Comparison of ENCODE assay signal across 20 mouse cellular contexts in the genomic region with DNA sequence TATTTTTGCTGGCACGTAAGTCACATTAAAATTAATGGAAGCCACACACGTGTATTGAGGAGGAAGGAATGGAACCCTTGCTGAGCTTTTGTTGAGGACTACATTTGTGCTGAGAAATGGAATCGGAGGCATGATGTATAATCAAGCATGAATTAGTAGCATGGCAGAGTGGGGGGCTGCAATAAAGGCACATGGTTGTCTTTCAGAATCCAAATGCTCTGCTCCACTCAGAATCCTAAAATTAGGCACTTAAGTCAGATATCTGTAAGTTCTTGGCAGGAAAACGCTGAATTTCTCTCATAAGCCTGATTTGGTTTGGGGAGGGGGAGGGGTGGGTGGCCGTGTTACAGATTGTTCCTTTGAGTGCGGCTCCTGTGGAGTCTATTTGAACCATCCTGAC.
A peak's percentile ranks its signal among the peaks of the same experiment; 100 is the strongest.
DNase-seq lines count a peak whose midpoint lies in the region; ATAC-seq lines count a peak whose summit lies in the region.
"Had no signal": no experiment of that assay in that cellular context is flagged by ENCODE, and none has a peak within 500 bp of the region (broad histone marks: within the 10 kb centered on the region; RNA-seq: fewer than 3 reads in every experiment).

No protein-coding gene starts in this region.

- H3K9me3 ChIP-seq in midbrain, embryonic 14.5 days (ENCODE audit: control insufficient read depth, low read length): no peaks in the 10 kb centered on the region
- no peaks in the 10 kb centered on the region for H3K9me3 ChIP-seq in midbrain, embryonic 13.5 days
- H3K9me3 ChIP-seq in forebrain, embryonic 15.5 days: no peaks in the 10 kb centered on the region
- H3K9me3 ChIP-seq: G1E; hindbrain, embryonic 15.5 days; limb, embryonic 10.5 days; liver, embryonic 15.5 days had no signal

- 16% methylated on average over 6 of the region's 6 CpGs for WGBS in midbrain, embryonic 14.5 days
- 12% methylated on average over 6 of the region's 6 CpGs for WGBS in midbrain, embryonic 13.5 days
- 5% methylated on average over 6 of the region's 6 CpGs for WGBS in forebrain, embryonic 15.5 days

- no peak overlapping the region for H3K9ac ChIP-seq in midbrain, embryonic 14.5 days (replicated peaks; ENCODE audit: low read length)
- no peak overlapping the region for H3K9ac ChIP-seq in midbrain, embryonic 13.5 days (replicated peaks)
- no peak overlapping the region for H3K9ac ChIP-seq in forebrain, embryonic 15.5 days (replicated peaks)
- H3K9ac ChIP-seq: hindbrain, embryonic 15.5 days; liver, embryonic 15.5 days had no signal

- intact Hi-C loops in heart, postnatal 36 days (cut with DNase I): no loop called here

- H3K27ac ChIP-seq in midbrain, embryonic 14.5 days (replicated peaks; ENCODE audit: low read depth, low read length): no peak overlapping the region
- H3K27ac ChIP-seq in midbrain, embryonic 13.5 days: no peak overlapping the region
- H3K27ac ChIP-seq in forebrain, embryonic 15.5 days (replicated peaks): no peak overlapping the region
- H3K27ac ChIP-seq: hindbrain, embryonic 15.5 days; limb, embryonic 10.5 days; liver, embryonic 15.5 days; macrophage had no signal

- H3K4me2 ChIP-seq in midbrain, embryonic 14.5 days (ENCODE audit: low read length): no peak overlapping the region; the same call in 1 of the 2 replicates
- H3K4me2 ChIP-seq in midbrain, embryonic 13.5 days (replicated peaks): no peak overlapping the region
- H3K4me2 ChIP-seq in forebrain, embryonic 15.5 days (replicated peaks): 0 out of 2 replicates have a peak overlapping the region, but pooled peaks have one; percentile 12
- H3K4me2 ChIP-seq: hindbrain, embryonic 15.5 days; liver, embryonic 15.5 days had no signal

- peaks cover 22% of the 10 kb centered on the region for H3K4me1 ChIP-seq in midbrain, embryonic 14.5 days (ENCODE audit: control insufficient read depth, insufficient read depth, low read length)
- peaks cover 36% of the 10 kb centered on the region for H3K4me1 ChIP-seq in midbrain, embryonic 13.5 days (replicated peaks)
- peaks cover 18% of the 10 kb centered on the region for H3K4me1 ChIP-seq in forebrain, embryonic 15.5 days
- H3K4me1 ChIP-seq: liver, embryonic 15.5 days had no signal

- DNase-seq in heart, adult 11 months: peak; percentile 10
- DNase-seq in heart, postnatal 36 days: no peak
- DNase-seq in midbrain, embryonic 14.5 days: peak; percentile 19
- DNase-seq in urinary bladder, postnatal 10 days (ENCODE audit: low spot score): no peak
- DNase-seq in thymus, adult 18-20 months: no peak
- DNase-seq: adrenal gland, postnatal 36 days; cerebellum, adult 18-20 months; cerebellum, postnatal 14 days; gastrocnemius, postnatal 36 days; kidney, adult 8-10 months; kidney, postnatal 10 days; liver had no signal

- no peak overlapping the region for H3K4me3 ChIP-seq in midbrain, embryonic 14.5 days (replicated peaks; ENCODE audit: low read depth, low read length)
- H3K4me3 ChIP-seq in midbrain, embryonic 13.5 days (replicated peaks): no peak overlapping the region
- H3K4me3 ChIP-seq in forebrain, embryonic 15.5 days: no peak overlapping the region
- H3K4me3 ChIP-seq: hindbrain, embryonic 15.5 days; limb, embryonic 10.5 days; liver, embryonic 15.5 days had no signal

- H3K36me3 ChIP-seq in midbrain, embryonic 14.5 days (ENCODE audit: control insufficient read depth, insufficient read depth, low read length): no peaks in the 10 kb centered on the region
- no peaks in the 10 kb centered on the region for H3K36me3 ChIP-seq in midbrain, embryonic 13.5 days
- H3K36me3 ChIP-seq in forebrain, embryonic 15.5 days: no peaks in the 10 kb centered on the region
- H3K36me3 ChIP-seq: G1E; hindbrain, embryonic 15.5 days; limb, embryonic 10.5 days; liver, embryonic 15.5 days had no signal

- no peaks in the 10 kb centered on the region for H3K27me3 ChIP-seq in midbrain, embryonic 14.5 days (ENCODE audit: control insufficient read depth, insufficient read depth, low read length)
- no peaks in the 10 kb centered on the region for H3K27me3 ChIP-seq in midbrain, embryonic 13.5 days
- H3K27me3 ChIP-seq in forebrain, embryonic 15.5 days: peaks cover 18% of the 10 kb centered on the region; the same call in 1 of the 2 replicates
- H3K27me3 ChIP-seq: hindbrain, embryonic 15.5 days; liver, embryonic 15.5 days; Patski had no signal

- no peak for ATAC-seq in midbrain, embryonic 14.5 days (ENCODE audit: low FRiP score, low TSS enrichment)
- ATAC-seq in midbrain, embryonic 13.5 days: no peak
- peak; percentile 49 for ATAC-seq in forebrain, embryonic 15.5 days (replicated peaks)
- ATAC-seq: Patski had no signal

Comparison
In these comparisons a context has a peak if more than half of its experiments do, and no peak if none do; other contexts are left out.
1. DNase-seq: peak in heart, adult 11 months (single experiment) and midbrain, embryonic 14.5 days (single experiment); none in heart, postnatal 36 days (0 of 2), urinary bladder, postnatal 10 days (single experiment) and thymus, adult 18-20 months (0 of 2).